Mouse (Mus musculus) CH12F3 (cell line): Measurements from ENCODE around the gene Rps25.

Source experiments
- in situ Hi-C: fragments of 300-500 bp; cut with MboI; formaldehyde crosslinking; loops from 2 replicates; pipeline ENCODE4 v1.14.3; 2020; ENCODE audit warnings: low sequenced_read_pairs

Rps25 gene

GRCm38 (mm10) chr9:44454132-44454890 lies 47.4 kb downstream of the Rps25 start:
- in situ Hi-C loops: loop anchor here (10.0 kb wide), 1 partner anchor 50 kb away; no protein-coding TSS in a partner anchor

- in situ Hi-C loops: loop anchor here (10.0 kb wide), 1 partner anchor 50 kb away; no protein-coding TSS in a partner anchor
Measured at GRCm38 (mm10) chr9:44454891-44455220, 47.9 kb downstream of the Rps25 start, which contains the start of gene Upk2. TSS of gene Upk2 (minus strand) at chr9:44454976.

DNA sequence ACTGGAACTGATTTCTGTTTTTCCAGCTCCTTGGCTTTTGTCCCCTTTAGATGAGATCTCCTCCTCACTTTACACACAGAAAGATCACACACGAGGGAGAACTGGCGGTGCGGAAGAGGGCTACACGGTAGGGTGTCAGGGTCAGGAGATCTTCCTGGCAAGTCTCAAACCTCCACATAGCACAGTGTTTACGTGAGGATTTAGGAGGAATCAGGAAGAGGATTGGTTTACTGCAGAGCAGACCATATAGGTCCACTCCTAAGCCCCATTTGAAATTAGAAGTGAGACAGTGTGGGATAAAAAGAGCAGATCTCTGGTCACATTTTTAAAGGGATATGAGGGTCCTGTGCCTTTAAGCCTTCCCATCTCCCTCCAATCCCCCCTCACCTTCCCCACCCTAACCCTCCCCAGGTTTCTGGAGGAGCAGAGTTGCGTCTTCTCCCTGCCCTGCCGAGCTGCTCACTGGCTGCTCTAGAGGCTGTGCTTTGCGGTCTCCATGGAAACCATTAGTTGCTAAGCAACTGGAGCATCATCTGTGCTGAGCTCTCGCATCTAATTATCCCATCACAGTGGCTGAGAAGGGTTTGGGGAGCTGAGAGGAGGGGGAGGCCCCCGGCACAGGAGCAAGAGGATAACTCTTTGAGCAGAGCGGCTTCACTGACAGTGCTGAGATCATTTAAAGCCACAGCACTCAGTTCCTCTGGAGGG lies 50.2 kb downstream of the Rps25 start:
- in situ Hi-C loops: loop anchor here (10.0 kb wide), 1 partner anchor 48 kb away; no protein-coding TSS in a partner anchor
